Mouse (Mus musculus) heart, postnatal 0 days (tissue): ENCODE results near the gene Uaca.

Source experiments
- CTCF ChIP-seq: IDR thresholded peaks from 2 replicates; pipeline ENCODE4 v1.5.1; 2016; ENCODE audit warnings: antibody characterized with exemption, control low read depth, low read depth
- EP300 ChIP-seq: IDR thresholded peaks from 2 replicates; pipeline ENCODE4 v1.6.1; 2016; ENCODE audit warnings: antibody characterized with exemption, low read depth

- no peak for TF ChIP-seq CTCF
- no peak for TF ChIP-seq EP300
These were observed 6.7 kb upstream of the Uaca start for GRCm38 (mm10) chr9:60787517-60788110.
